Mouse (Mus musculus): ENCODE measurements around the gene Tdrd3.
A peak's percentile ranks its signal among the peaks of the same experiment; 100 is the strongest.

Tdrd3 gene

DNA sequence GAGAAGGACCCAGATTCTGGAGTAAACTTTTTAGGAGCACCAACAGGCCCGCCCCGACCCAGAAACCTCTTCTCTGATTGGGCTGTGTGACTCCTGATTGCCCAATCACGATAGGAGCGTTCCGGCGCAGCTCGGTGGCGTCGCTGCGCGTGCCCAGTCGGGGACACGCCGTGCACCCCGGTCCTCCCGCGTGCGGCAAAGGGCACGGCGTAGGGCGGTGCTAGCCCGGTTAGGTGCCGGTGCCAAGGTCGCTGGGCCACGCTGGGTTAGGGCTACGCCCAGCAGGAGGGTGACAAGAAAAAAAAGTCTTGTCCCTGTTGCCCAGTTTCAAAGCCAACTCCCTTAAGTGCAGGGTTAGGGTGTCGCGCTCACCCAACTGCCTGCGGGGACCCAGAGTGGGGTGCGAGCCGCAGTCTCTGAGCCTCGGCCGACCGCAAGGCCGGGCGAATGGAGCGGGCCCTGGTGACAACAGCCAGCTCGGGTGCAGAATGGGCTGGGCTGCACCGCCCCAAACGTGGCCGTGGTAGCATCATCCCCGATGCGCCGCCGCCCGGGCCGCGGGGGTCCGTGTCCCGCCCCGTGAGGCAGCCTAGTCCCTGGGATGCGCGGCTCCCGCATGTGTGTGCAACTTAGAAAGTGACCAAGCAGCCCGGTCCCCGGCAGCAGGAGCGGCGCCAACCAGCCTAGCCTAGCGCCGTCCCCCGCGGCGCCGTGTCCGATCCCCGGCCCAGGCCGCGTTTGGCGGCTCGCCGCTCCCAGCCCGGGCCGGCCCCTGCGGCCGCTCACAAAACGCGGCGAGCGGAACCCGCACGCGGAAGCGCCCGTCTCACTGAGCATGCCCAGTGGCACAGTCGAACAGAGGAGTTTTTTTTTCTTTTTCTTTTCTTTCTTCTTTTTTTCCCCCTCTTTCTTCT is at the start of gene Tdrd3:
Gene Tdrd3, plus strand, starts transcription at position 832 of the 914 bp plus-strand sequence.
- DNase-seq (ENCODE audit: low spot score), result peak; percentile 88

DNA sequence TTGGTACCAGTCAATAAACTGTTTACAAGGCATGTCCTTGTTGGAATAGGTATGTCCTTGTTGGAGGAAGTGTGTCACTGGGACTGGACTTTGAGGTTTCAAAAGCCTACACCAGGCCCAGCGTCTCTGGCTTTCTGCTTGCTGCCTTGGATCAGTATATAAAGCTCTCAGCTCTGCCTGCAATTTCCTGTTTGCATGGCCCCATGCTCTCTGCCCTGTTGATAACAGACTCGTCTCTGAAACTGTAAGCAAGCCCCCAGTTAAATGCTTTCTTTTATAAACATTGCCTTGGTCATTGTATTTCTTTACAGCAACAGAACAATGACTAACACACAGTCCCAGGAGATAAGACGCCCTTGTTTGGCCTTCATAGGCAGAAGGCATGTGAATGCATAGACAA is 49.3 kb upstream of the Tdrd3 start:
- DNase-seq (ENCODE audit: low spot score), result no peak

DNA sequence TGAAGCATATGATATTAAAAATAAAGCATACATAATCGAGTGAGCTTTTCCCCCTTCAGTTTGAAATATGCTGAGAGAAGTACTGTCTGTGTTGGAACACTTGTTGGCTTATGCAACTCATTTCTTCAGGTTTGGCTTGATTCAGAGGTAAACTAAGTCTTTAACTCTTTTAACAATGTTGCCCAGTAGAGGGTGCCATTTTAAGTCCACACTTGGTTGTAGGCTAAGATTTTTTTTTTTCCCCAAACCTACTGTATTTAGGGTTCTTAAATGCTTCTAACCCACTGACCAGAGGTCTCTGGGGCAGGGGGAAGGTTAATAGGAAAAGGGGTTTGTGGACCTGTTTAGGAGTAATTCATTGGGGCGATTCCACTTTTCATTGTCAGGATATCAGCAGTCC is 33.4 kb upstream of the Tdrd3 start:
- no peak for DNase-seq (ENCODE audit: low spot score)

DNA sequence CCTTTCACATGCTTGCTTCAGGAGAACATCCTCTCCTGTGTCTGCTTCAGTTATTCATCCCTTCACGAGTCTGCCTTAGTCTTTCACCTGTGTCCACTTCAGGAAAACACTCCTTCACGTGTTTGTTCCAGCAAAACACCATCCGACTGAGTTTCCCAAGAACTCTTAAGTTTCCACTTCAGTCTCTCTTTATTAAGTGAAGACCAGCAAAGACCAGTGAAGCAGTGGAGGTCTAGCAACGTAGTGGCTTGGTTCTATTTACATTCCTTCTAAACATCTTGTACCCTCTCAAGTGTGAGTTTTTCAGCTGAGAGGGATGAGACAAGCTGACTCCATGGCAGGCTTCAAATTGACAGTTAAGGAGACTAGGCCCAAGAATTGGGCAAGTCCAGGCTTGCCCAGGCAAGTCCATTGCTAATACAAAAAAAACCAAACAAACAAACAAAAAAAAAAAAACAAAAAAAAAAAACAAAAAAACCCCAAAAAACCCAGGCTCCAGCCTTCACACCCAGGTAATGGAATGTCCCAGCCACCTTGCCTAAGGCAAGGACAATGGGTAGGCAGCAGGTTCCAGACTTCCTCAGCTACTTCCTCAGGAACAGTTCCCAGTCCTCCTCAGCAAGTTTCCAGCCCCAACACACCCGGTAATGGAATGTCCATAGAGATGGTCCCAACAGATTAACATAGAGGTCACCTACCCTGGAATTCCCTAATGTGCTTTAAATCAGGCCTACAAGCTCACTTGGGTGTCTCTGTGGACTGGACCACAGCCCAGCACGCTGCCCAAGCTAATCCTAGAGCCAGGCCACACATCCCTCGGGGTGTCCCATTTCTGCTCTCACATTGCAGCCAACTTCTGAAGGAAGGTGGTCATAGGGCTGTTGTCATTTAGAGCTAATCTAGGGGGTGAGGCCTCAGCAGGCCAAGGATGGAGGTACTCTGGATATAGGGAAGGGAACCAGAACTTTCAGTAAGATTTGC is 31.9 kb upstream of the Tdrd3 start:
- no peak for DNase-seq (ENCODE audit: low spot score)

DNA sequence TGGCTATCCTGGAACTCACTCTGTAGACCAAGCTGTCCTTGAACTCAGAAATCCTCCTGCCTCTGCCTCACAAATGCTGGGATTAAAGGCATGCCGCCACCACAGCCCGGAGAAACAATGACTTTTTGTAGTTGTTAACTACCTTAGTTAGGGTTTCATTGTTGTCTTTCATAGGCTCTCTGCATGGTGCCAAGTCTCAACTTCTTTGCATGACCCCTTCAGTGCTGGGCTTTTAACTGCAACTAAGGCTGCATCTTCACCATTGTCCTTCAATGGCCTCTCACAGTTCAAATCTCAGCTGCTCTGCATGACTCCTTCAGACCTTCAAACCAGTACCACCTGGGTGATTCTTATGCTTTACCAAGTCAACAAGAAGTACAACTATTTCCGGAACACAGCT is 23.3 kb upstream of the Tdrd3 start:
- DNase-seq (ENCODE audit: low spot score), result no peak

DNA sequence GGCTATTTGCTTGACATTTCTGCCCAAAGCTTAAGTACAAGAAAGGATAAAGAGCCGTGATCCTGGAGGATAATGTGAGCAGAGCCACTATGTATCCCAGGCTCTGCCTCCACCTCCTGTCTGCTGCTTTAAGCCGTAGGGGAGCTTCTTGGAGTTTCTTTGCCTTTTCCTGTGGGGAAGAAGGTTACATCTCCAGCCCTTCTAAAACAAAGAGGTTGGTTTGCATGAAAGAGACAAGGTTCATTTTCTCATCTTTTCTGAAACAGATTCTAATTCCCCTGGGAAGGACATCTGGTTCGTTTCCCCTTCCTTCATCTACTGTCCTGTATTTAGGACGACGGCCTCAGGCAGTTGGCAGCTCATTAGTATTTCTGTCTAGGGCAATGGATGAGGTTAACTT is 19.8 kb upstream of the Tdrd3 start:
- DNase-seq (ENCODE audit: low spot score), result no peak

DNA sequence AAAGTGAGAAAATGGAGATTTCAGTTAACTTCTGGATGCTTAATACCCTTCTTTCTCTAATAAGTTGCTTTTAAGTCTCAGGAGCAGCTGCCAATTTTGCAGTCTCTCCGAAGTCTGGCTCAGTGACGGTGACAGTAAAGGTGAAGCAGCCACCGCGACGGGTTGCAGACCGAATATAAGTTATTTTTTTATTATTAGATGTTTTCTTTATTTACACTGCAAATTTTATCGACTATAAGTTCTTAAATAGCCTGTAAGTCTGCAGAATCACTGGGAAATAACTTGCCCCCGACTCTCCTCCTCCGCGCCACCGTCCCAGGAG is 992 bp upstream of the Tdrd3 start:
- no peak for DNase-seq (ENCODE audit: low spot score)

DNA sequence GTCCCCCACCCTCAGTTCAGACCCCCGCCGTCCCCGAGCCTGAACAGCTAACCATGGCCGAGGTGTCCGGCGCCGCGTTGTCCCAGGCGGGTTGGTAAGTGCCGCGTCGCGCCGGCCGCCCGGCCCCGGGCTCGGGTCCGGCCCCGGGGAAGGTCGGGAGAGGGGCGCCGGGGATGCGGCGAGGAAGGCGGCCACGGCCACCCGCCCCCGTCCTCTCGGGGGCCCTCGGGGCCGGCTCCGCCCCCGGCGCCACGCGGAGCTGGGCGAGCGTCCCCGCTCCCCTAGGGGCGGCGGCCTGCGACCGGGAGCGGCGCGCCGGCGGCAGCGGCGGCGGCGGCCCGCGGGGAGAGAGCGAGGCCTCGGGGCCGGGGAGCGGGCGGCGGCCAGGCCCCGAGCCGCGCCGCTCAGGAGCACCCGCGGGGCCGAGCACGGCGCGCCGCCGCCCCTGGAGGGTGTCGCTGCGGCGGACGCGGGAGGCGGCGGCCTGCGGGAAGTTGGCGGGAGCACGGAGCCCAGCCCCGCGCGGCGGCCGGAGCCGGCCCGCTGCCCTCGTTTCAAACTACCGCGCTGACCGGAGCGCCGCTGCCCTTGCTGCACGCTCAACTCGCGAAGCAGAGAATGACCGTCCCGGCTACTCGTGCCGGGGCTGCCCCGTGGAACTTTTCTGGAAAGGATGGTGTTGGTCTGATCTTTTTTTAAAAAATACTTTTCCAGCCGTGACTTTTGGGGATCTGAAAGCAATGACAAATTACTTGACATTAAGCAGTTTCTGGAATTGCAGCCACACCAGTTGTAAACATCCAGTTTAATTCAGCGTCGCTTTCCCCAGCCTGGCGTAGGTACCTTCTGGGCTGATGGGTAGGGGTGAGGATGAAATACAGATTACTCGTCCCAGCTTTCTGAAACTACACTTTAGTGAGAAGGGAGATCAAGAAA is 584 bp downstream of the Tdrd3 start:
- peak; percentile 38 for DNase-seq (ENCODE audit: low spot score)

DNA sequence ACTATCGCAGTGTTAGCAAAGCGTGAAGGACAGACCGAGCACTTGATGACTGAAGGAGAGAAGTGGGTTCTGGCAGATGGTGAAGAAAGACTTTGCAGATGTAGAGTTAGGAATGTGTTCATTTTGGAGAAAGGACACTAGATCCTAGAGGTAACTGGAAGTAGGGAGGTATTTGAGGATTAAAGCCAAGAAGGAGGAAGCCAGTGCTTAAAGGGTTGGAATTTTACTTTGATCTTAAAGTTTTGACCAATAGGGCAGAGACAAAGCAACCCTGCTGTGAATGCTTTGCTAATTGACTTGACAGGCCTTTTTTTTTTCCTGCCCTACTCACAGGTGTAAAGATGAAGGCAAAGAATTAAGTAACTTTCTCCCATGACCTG is 1.2 kb downstream of the Tdrd3 start:
- no peak for DNase-seq (ENCODE audit: low spot score)

DNA sequence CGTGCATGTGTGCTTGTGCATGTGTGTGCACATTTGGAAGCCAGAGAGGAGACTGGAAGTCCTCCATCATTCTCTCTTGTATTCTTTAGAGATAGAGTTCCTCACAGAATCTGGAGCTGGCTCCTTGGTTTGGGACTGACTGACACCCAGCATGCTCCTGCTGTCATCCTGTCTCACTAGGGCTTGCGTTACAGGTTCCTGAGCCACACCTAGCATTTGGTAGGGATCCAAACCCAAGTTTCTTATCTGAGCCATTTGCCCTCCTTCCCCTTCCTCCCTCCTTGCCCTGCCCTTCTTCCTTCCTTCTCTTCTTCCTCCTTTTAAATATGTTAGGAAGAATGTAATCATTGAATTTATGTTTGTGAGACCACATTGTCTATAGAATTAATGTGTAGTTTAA is 3.3 kb downstream of the Tdrd3 start:
- DNase-seq (ENCODE audit: low spot score), result no peak

DNA sequence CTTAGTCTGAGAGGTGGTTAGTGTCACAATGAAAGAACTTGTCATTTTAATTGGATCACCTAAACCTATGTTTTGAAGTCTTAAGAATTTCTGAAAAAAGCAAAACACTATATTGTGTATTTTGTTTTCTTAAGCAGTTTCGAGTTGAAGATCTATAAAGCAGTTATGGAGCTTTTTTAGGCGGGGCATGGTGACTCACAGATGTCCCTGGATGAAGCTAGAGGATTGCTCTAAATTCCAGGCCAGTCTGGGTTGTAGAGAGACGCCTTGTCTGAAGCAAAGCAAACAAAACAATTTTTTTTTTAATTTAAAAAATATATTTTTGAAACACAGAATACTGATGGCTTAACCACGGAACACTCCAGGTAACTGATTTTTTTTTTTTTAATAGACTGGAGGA is 4.1 kb downstream of the Tdrd3 start:
- DNase-seq (ENCODE audit: low spot score), result no peak

DNA sequence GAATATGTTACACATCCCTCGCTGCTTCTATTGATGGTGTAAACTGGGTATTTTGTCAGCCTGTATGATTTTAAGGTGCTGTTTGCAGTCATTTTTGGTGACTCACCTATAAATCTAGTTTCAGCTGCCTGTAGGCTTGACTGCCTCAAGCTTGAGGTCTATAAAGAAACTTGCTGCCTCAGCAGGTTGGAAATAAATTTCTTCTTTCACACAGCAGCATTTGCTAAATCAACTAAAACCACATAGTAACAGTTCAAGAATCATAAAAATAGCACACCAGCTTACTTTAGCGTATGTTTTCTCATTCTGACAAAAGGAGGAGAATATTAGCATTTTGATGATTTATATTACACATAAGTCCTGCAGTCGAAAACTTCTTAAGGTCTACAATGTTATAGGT is 6.0 kb downstream of the Tdrd3 start:
- DNase-seq (ENCODE audit: low spot score), result no peak

DNA sequence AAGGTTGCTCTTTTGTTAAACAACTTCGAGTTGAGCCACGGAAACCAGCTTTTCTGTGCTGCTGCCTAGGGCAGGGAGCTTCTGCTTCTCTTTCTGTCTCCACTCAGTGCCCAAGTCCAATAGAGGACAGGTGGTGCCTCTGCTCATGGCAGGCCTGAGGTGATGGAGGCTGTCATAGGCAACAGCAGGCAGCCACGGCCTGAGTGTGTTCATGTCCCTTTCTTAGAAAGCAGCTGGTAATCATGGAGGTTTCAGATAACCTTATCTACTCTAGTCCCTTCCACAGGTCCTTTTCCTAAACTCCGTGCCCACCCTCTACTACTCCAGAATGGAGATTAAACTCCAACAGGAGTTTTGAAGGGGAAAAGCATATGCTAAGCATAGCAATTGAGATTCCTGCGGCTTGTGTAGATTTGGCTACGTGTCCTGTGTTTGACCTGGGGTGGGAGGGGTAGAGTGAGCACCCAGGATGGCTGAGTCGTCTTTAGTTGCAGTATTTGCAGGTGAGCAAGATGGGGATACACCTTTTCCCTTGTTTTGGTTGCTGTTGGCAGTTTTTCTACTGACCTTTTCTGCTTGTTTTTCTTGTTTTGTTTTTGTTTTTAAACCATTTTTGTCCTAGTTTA is 10.0 kb downstream of the Tdrd3 start:
- no peak for DNase-seq (ENCODE audit: low spot score)

DNA sequence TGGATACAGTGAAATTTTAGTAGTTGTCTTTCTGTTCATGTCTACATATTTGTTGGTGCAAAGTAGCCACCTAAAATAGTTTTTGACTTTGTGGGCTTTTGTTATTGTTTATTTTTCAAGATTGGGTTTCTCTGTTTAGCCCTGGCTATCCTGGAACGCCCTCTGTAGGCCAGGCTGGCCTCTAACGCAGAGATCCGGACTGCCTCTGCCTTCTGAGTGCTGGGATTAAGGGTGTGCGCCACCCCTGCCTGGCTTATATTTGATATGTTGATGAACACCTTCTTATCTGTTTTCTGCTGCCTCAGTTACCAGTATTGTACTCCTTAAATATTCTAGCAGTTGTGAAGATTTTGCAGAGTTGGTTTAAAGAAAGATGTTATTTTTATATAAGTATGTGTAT is 10.6 kb downstream of the Tdrd3 start:
- no peak for DNase-seq (ENCODE audit: low spot score)

DNA sequence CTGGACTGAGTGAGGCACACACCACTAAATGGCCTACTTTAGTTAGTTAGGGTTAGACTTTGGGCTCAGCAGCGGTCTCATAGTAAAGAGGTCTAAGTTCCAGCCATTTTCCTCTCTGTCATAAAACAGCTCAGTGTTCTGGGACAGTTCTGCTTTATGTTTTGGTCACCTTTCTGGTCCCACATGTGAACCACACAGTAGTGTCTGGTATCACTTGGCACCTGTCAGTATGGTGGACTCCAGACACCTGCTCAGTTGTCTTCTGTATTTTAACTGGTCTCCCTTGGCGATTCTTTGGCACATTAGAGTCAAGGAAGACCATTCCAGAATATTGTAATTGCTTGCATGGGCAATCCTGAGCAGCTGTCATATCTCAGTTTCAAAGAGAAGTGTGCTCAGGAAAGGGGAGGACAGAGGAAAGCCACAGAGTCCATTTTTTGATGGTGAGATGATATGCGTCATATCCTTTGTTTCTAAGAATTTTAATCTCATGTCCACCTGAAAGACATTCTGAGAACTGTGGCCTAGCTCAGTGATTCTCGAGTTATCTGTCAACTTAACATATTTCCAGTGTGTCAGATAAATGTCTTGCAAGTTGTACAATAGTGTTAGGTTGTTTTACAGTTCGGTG is 11.3 kb downstream of the Tdrd3 start:
- DNase-seq (ENCODE audit: low spot score), result no peak

DNA sequence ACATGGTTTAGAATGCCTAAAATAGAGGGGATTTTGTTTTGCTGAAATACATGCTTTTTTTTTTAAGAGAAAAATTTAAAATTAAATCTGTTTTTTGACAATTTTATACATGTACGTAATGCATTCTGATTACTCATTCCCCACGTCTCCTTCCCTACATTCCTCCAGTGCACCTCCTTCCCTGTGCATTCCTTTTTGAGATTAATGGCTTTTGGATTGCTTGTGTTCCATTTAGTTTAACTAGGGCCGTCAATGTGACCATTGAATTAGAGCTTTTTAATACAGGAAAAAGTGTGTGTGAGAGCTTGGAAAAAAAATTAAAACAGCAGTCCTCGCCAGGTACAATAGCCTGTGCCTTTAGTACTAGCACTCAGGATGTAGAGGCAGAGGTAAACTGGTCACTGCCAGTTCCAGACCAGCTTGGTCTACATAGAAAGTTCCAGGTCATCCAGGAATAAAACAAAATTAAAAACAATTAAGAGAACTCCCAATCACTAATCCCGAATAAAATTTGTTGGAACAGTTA is 17.0 kb downstream of the Tdrd3 start:
- no peak for DNase-seq (ENCODE audit: low spot score)

DNA sequence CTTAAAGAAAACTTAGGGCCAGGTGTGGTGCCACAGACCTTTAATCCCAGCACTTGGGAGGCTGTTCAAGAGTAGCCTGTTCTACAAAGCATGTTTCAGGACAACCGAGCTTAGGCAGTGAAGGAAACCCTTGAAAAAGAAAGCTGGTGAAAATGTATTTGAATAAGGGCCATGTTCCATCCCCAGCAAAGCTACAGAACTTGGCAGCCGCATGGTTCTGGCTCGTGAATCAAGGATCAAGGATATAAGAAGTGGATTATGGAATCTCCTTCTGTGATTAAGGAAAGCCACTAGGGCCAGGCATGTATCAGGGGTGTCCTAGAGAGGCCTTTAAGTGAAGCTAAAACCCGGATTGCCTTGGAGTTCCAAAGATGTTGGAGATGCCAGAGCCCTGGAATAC is 18.9 kb downstream of the Tdrd3 start:
- no peak for DNase-seq (ENCODE audit: low spot score)

DNA sequence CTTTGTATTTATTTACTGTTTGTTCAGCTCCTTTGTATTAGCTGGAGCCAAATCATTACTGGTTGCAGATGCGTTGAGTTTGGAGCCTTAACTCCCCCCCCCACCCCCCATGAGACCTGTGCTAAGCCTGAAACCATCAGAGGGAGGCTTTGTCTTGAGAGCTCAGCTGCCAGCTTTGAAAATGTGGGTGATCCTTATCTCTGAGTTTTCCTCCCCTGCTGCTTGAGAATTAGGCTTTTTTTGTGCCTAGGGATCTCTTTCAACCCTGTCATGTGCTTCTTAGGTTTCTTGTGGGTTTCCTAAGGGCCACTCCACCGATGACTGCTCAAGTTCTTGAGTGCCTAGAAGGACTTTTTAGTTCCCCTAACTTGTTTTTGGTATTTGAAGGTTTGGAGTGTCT is 23.3 kb downstream of the Tdrd3 start:
- no peak for DNase-seq (ENCODE audit: low spot score)

DNA sequence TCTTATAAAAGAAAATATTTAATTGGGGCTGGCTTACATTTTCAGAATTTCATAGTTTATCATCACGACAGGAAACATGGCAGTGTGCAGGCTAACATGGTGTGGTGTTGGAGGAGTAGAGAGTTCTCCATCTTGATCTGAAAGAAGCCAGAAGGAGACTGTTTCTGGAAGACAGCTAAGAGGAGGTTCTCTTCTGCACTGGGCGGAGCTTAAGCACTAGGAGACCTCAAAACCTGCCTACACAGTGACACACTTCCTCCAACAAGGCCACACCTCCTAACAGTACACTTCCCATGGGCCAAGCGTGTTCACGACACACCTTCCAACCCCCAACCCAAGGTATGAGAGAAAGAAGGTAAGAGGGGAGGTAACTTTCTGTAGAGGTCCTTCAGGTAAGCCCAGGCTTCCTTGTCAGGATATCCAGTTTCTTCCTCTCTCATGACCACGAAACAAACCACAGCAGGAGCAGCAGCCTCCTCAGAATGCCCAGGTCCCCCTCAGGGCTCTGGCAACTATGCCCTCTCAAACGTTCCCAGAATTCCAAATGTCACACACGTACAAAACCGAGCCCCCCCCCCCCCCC is 30.0 kb downstream of the Tdrd3 start:
- no peak for DNase-seq (ENCODE audit: low spot score)

DNA sequence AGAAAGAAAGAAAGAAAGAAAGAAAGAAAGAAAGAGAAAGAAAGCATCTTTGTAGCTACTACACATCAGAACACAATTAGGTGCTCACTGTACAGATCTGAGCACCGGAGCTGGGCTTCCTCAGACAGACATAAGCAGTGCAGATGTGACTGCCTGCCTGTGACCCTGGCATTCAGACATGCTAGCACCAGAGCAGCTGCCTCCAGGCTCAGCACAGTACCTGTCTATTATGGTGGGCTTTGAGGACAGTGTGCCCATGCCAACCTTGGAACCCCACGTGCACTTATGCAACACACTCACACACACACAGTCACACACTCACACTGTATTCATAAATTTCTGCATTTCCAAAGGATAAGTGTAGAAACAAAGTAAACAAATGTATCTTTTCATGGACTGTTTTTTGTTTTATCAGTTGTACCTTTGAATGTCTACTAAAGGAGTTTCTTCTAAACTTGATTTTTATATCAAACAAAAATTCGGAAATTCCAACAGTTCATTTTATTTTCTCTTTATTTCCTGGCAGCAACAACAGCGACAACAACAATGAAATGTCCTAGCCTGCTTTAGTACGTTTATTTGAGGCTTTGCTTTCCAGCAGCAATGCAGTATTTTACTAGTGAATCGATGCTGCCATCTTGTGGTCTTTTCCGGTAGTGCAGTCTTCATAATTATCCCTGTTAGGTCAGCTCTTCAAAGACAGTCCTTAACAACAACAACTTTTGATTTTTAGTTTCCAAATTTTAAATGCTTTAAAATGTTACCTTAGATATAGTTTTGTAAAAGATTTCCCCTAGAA is 35.4 kb downstream of the Tdrd3 start:
- DNase-seq (ENCODE audit: low spot score), result peak; percentile 77
